Mouse (Mus musculus) limb, embryonic 14.5 days (tissue): ENCODE measurements at regions not wholly inside any gene's neighbourhood (a gene's known extent, or its start where the extent isn't known, plus 50 kb on each side); places are given as distances from the start of the nearest gene placed in this dataset.
A peak's percentile ranks its signal among the peaks of the same experiment; 100 is the strongest.

Source experiments
- ATAC-seq: fragments of 200-750 bp; cut with Nextera tagmentation; 2 replicates; pipeline ENCODE4 v1.8.0; 2017; ENCODE audit warnings: low read depth, moderate number of reproducible peaks, moderate TSS enrichment; ENCODE audit not compliant: low FRiP score
- DNase-seq: peaks from one replicate; pipeline ENCODE4 v3.0.0-alpha.2; 2015; ENCODE audit warnings: low spot score
- H3K27ac ChIP-seq: fragments of 300-500 bp; sonication (generic); replicated peaks from 2 replicates; pipeline ENCODE4 v1.5.1; 2014; ENCODE audit warnings: low read depth, mild to moderate bottlenecking, low read length, moderate library complexity, mixed read lengths
- H3K27me3 ChIP-seq: fragments of 300-500 bp; sonication (generic); 2 replicates; pipeline ENCODE4 v1.6.1; 2014; ENCODE audit warnings: low read length, mixed read lengths; ENCODE audit not compliant: control insufficient read depth, insufficient read depth
- H3K36me3 ChIP-seq: fragments of 300-500 bp; sonication (generic); 2 replicates; pipeline ENCODE4 v1.6.1; 2014; ENCODE audit warnings: mild to moderate bottlenecking, low read length, moderate library complexity, mixed read lengths; ENCODE audit not compliant: control insufficient read depth, insufficient read depth
- H3K4me1 ChIP-seq: fragments of 300-500 bp; sonication (generic); 2 replicates; pipeline ENCODE4 v1.6.1; 2014; ENCODE audit warnings: antibody characterized with exemption, low read length, mixed read lengths; ENCODE audit not compliant: control insufficient read depth, insufficient read depth
- H3K4me2 ChIP-seq: fragments of 300-500 bp; sonication (generic); replicated peaks from 2 replicates; pipeline ENCODE4 v1.6.1; 2014; ENCODE audit warnings: low read depth, mild to moderate bottlenecking, low read length, moderate library complexity; ENCODE audit not compliant: severe bottlenecking
- H3K4me3 ChIP-seq: fragments of 300-500 bp; sonication (generic); replicated peaks from 2 replicates; pipeline ENCODE4 v1.5.1; 2014; ENCODE audit warnings: low read length
- H3K9ac ChIP-seq: fragments of 300-500 bp; sonication (generic); 2 replicates; pipeline ENCODE4 v1.6.1; 2014; ENCODE audit warnings: mild to moderate bottlenecking, low read depth, low read length, moderate library complexity; ENCODE audit not compliant: severe bottlenecking
- H3K9me3 ChIP-seq: fragments of 300-500 bp; sonication (generic); 2 replicates; pipeline ENCODE4 v1.6.1; 2016; ENCODE audit warnings: low read length; ENCODE audit not compliant: control insufficient read depth
- POLR2A ChIP-seq: fragments of 200-500 bp; IDR thresholded peaks from 2 replicates; pipeline ENCODE4 v1.8.0; 2012; ENCODE audit warnings: inconsistent platforms, mild to moderate bottlenecking, moderate library complexity, borderline replicate concordance; ENCODE audit not compliant: insufficient read depth, insufficient read length; ENCODE audit errors: extremely low read depth
- WGBS: fragments of 180-500 bp; shearing (Covaris S2); extraction: QIAGEN DNeasy Blood & Tissue Kit; methylation state at CpG from one replicate; pipeline ENCODE4 v1.1.7; 2014; 5-methylcytosine and 5-hydroxymethylcytosine counted together

GRCm38 (mm10) chr2:167753898-167754297 is 64.3 kb upstream of the Tmem189 start:
- no peak for TF ChIP-seq POLR2A
- H3K27me3 ChIP-seq, result no peaks in the 10 kb centered on the region
- ATAC-seq (no peak), DNase-seq (no peak)
- no peaks in the 10 kb centered on the region for H3K9me3 ChIP-seq
- H3K9ac ChIP-seq, result no peak overlapping the region
- WGBS, result 64% methylated on average over 8 of the region's 9 CpGs
- H3K4me3 ChIP-seq, result no peak overlapping the region
- no peak overlapping the region for H3K27ac ChIP-seq
- no peak overlapping the region for H3K4me2 ChIP-seq
- no peaks in the 10 kb centered on the region for H3K36me3 ChIP-seq
- no peaks in the 10 kb centered on the region for H3K4me1 ChIP-seq

GRCm38 (mm10) chr2:167752805-167753556 is 63.4 kb upstream of the Tmem189 start:
- Histone ChIP-seq H3K27ac (no peak overlapping the region), H3K9me3 (no peaks in the 10 kb centered on the region), H3K27me3 (no peaks in the 10 kb centered on the region), H3K4me3 (no peak overlapping the region), H3K36me3 (no peaks in the 10 kb centered on the region), H3K4me2 (no peak overlapping the region), H3K9ac (no peak overlapping the region), H3K4me1 (no peaks in the 10 kb centered on the region)
- ATAC-seq, result no peak
- no peak for TF ChIP-seq POLR2A
- no peak for DNase-seq
- WGBS, result 76% methylated on average over 12 of the region's 12 CpGs

GRCm38 (mm10) chr2:167751585-167751984 is 62.0 kb upstream of the Tmem189 start:
- 68% methylated on average over 2 of the region's 2 CpGs for WGBS
- no peaks in the 10 kb centered on the region for H3K9me3 ChIP-seq
- DNase-seq, result no peak
- H3K27ac ChIP-seq, result no peak overlapping the region
- no peaks in the 10 kb centered on the region for H3K36me3 ChIP-seq
- H3K4me3 ChIP-seq, result no peak overlapping the region
- no peak for TF ChIP-seq POLR2A
- no peak for ATAC-seq
- H3K4me1 ChIP-seq, result peaks cover 5% of the 10 kb centered on the region; the same call in 1 of the 2 replicates
- no peak overlapping the region for H3K9ac ChIP-seq
- no peak overlapping the region for H3K4me2 ChIP-seq
- H3K27me3 ChIP-seq, result no peaks in the 10 kb centered on the region

- Histone ChIP-seq H3K36me3 (no peaks in the 10 kb centered on the region), H3K4me2 (no peak overlapping the region), H3K27me3 (no peaks in the 10 kb centered on the region), H3K9ac (no peak overlapping the region), H3K4me1 (peaks cover 13% of the 10 kb centered on the region; the same call in 1 of the 2 replicates), H3K4me3 (no peak overlapping the region), H3K27ac (no peak overlapping the region), H3K9me3 (no peaks in the 10 kb centered on the region)
- no peak for TF ChIP-seq POLR2A
- DNase-seq, result no peak
- ATAC-seq, result no peak
- 92% methylated on average over 6 of the region's 6 CpGs for WGBS
Measured at GRCm38 (mm10) chr2:167748297-167748696, 58.7 kb upstream of the Tmem189 start.

GRCm38 (mm10) chr2:167747164-167747843 is 57.7 kb upstream of the Tmem189 start:
- TF ChIP-seq POLR2A, result no peak
- Histone ChIP-seq H3K27ac (0 out of 2 replicates have a peak overlapping the region, but pooled peaks have one; percentile 13), H3K36me3 (no peaks in the 10 kb centered on the region), H3K4me2 (no peak overlapping the region), H3K9ac (no peak overlapping the region), H3K4me1 (peaks cover 13% of the 10 kb centered on the region; the same call in 1 of the 2 replicates), H3K27me3 (no peaks in the 10 kb centered on the region), H3K9me3 (no peaks in the 10 kb centered on the region), H3K4me3 (no peak overlapping the region)
- WGBS, result 72% methylated on average over 13 of the region's 13 CpGs
- no peak for ATAC-seq
- no peak for DNase-seq
